Mouse (Mus musculus): ENCODE data around the gene Dyx1c1. TPM values are rescaled to one million over a fixed set of nuclear protein-coding genes. Genes with fewer than 3 reads are reported as not detected.

Dyx1c1 gene
- polyA plus RNA-seq, 1 experiment from 2014 or later, result 0.85 TPM

DNA sequence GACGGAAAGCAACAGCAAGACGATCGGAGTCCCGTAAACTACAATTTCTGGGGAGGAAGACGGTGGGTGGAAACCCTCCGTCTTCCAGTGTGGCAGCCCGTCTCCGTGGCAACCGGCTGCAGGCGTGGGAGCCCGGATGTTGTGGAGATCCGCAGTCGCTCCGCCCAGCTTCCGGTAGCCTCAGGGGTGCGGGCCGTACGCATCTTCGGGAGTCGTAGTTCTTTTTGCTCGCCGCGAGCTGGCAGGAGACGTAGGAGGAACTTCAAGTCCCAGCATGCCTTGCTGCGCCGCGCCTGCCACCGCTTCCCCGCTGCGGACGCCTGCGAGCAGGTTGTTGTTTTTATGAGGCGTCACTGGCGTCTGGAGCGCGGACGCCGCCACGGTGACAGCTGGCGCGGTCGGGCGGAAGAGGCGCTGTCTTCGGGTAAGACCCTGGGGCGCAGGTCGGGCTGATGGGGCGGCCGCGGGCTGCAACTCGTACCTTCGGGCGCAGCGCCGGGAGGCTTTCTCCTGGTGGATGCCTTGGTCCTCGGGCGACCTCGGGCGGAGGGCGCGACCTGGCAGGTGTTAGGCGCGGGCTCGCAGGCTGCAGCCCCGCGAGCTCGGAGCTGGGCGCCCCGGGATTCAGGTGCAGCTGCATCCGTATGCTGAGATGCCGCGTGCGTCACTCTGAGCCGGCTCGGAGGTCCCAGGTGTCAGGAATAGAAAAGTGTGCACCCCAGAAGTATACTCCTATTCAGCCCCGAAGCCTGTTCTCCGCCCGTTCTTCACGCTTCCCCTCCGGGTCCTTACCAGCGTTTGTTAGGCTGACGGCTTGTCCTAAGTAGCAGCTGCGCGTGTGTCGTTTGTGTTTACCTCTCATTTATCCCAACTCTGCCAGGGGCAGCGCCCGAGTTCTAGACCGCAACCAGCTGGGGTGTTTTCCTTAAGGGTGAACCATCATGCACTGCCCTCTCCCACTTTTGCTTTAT is 26.9 kb downstream of the Dyx1c1 start, which contains the start of the genes Ccpg1os and Ccpg1:
TSS of gene Ccpg1os (minus strand) at position 133 of the 971 bp plus-strand sequence.
TSS of gene Ccpg1 (plus strand) at position 180 of the 971 bp plus-strand sequence.
- WGBS, result under 1% methylated on average over 88 of the region's 88 CpGs
- Histone ChIP-seq H3K9ac (replicated peaks; ENCODE audit: low read depth, low read length) (peak within 1 kb of the TSS; percentile 49), H3K9me3 (ENCODE audit: control insufficient read depth, low read depth, low read length) (no peaks in the 10 kb centered on the region), H3K4me3 (ENCODE audit: low read depth, low read length) (peak within 1 kb of the TSS; percentile 67), H3K36me3 (ENCODE audit: control insufficient read depth, insufficient read depth, low read length) (no peaks in the 10 kb centered on the region), H3K27me3 (ENCODE audit: control insufficient read depth, insufficient read depth, low read length) (no peaks in the 10 kb centered on the region), H3K4me1 (ENCODE audit: control insufficient read depth, insufficient read depth, low read length) (peaks cover 10% of the 10 kb centered on the region; the same call in 1 of the 2 replicates), H3K27ac (ENCODE audit: low read length) (no peak within 1 kb of the TSS), H3K4me2 (replicated peaks; ENCODE audit: low read depth, low read length) (peak within 1 kb of the TSS; percentile 92)
- peak; percentile 100 for ATAC-seq (ENCODE audit: insufficient number of reproducible peaks, insufficient read depth, low FRiP score, low read depth)

DNA sequence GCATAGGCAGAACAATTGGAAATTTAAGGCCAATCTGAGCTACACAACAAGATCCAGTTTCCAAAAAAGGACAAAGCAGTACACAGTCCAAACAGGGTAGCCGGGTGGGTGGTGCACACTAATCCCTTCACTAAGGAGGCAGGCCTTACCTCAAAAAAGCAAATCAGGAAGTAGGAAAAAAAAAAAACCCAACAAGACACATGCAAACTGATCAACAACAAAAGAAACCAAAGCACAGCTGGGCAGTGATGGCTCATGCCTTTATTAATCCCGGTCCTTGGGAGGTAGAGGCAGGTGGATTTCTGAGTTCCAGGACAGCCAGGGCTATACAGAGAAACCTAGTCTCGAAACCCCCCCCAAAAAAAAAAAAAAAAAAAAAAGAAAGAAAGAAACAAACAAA is 29.1 kb downstream of the Dyx1c1 start:
- no peak for ATAC-seq (ENCODE audit: insufficient number of reproducible peaks, insufficient read depth, low FRiP score, low read depth)
- WGBS, result 69% methylated on average over 3 of the region's 3 CpGs
- Histone ChIP-seq H3K4me2 (replicated peaks; ENCODE audit: low read depth, low read length) (no peak overlapping the region), H3K4me1 (ENCODE audit: control insufficient read depth, insufficient read depth, low read length) (peaks cover 10% of the 10 kb centered on the region; the same call in 1 of the 2 replicates), H3K27me3 (ENCODE audit: control insufficient read depth, insufficient read depth, low read length) (no peaks in the 10 kb centered on the region), H3K27ac (ENCODE audit: low read length) (no peak overlapping the region), H3K4me3 (ENCODE audit: low read depth, low read length) (no peak overlapping the region), H3K9ac (replicated peaks; ENCODE audit: low read depth, low read length) (no peak overlapping the region), H3K9me3 (ENCODE audit: control insufficient read depth, low read depth, low read length) (no peaks in the 10 kb centered on the region), H3K36me3 (ENCODE audit: control insufficient read depth, insufficient read depth, low read length) (no peaks in the 10 kb centered on the region)

DNA sequence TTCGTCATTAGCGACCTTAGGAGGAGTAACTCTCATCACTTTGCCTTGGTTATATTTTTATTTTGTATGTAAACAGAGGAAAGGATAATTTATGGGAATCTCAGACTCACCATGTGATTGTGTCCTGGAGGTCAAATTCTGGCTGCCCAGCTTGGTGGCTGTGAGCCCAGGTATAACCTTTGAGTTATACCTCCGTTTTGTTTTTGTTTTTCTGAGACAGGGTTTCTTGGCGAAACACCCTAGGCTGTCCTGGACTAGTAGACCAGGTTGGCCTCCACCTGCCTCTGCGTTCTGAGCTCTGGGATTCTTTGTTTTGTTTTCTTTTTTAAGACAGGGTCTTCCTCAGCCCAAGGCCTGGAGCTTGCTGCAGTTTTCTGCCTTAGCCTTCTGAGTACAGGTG is 30.1 kb downstream of the Dyx1c1 start:
- ATAC-seq (ENCODE audit: insufficient number of reproducible peaks, insufficient read depth, low FRiP score, low read depth), result no peak
- no peak overlapping the region for H3K4me3 ChIP-seq (ENCODE audit: low read depth, low read length)
- H3K4me2 ChIP-seq (replicated peaks; ENCODE audit: low read depth, low read length), result no peak overlapping the region
- H3K9ac ChIP-seq (replicated peaks; ENCODE audit: low read depth, low read length), result no peak overlapping the region
- peaks cover 10% of the 10 kb centered on the region; the same call in 1 of the 2 replicates for H3K4me1 ChIP-seq (ENCODE audit: control insufficient read depth, insufficient read depth, low read length)
- no peak overlapping the region for H3K27ac ChIP-seq (ENCODE audit: low read length)
- WGBS, result 83% methylated on average over 5 of the region's 5 CpGs
- H3K27me3 ChIP-seq (ENCODE audit: control insufficient read depth, insufficient read depth, low read length), result no peaks in the 10 kb centered on the region
- H3K36me3 ChIP-seq (ENCODE audit: control insufficient read depth, insufficient read depth, low read length), result no peaks in the 10 kb centered on the region
- H3K9me3 ChIP-seq (ENCODE audit: control insufficient read depth, low read depth, low read length), result no peaks in the 10 kb centered on the region

DNA sequence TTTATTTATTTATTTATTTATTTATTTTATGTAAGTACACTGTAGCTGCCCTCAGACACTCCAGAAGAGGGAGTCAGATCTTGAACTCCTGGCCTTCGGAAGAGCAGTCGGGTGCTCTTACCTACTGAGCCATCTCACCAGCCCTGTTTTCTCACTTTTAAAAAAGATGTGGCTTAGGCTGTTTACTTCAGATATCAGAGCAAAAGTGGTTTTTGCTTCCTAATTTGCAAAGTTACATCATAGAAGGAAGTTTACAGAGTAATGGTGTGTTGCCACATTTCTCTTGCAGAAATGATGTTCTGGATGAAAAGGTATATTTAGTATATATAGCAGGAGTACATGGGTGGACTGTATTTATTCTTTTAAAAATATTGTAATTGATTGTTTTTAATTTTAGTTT is 32.8 kb downstream of the Dyx1c1 start:
- Histone ChIP-seq H3K4me3 (ENCODE audit: low read depth, low read length) (no peak overlapping the region), H3K4me2 (replicated peaks; ENCODE audit: low read depth, low read length) (no peak overlapping the region), H3K9ac (replicated peaks; ENCODE audit: low read depth, low read length) (no peak overlapping the region), H3K36me3 (ENCODE audit: control insufficient read depth, insufficient read depth, low read length) (no peaks in the 10 kb centered on the region), H3K9me3 (ENCODE audit: control insufficient read depth, low read depth, low read length) (no peaks in the 10 kb centered on the region), H3K27me3 (ENCODE audit: control insufficient read depth, insufficient read depth, low read length) (no peaks in the 10 kb centered on the region), H3K27ac (ENCODE audit: low read length) (no peak overlapping the region), H3K4me1 (ENCODE audit: control insufficient read depth, insufficient read depth, low read length) (peaks cover 1% of the 10 kb centered on the region; the same call in 1 of the 2 replicates)
- ATAC-seq (ENCODE audit: insufficient number of reproducible peaks, insufficient read depth, low FRiP score, low read depth), result no peak
- WGBS, result 82% methylated on average over 2 of the region's 2 CpGs

DNA sequence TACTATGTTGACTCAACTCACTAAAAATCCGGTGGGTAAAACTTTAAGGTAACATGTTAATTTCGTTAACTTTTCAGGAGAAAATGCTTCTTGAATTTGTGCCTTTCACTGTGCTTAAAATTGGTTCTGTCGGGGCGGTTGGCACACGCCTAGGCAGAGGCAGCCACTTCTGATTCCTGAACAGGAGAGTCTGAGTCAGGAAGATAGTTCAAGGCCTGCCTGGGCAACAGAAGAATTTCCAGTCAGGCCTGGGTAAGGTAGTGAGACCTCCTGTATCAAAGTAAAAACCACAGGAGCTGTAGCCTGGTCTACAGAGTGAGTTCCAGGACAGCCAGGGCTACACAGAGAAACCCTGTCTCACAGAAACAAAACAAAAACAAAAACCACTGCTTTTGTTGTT is 34.0 kb downstream of the Dyx1c1 start:
- WGBS, result 84% methylated on average over 5 of the region's 5 CpGs
- no peak for ATAC-seq (ENCODE audit: insufficient number of reproducible peaks, insufficient read depth, low FRiP score, low read depth)
- Histone ChIP-seq H3K9ac (replicated peaks; ENCODE audit: low read depth, low read length) (no peak overlapping the region), H3K9me3 (ENCODE audit: control insufficient read depth, low read depth, low read length) (no peaks in the 10 kb centered on the region), H3K4me3 (ENCODE audit: low read depth, low read length) (no peak overlapping the region), H3K4me1 (ENCODE audit: control insufficient read depth, insufficient read depth, low read length) (no peaks in the 10 kb centered on the region), H3K4me2 (replicated peaks; ENCODE audit: low read depth, low read length) (no peak overlapping the region), H3K36me3 (ENCODE audit: control insufficient read depth, insufficient read depth, low read length) (no peaks in the 10 kb centered on the region), H3K27me3 (ENCODE audit: control insufficient read depth, insufficient read depth, low read length) (no peaks in the 10 kb centered on the region), H3K27ac (ENCODE audit: low read length) (no peak overlapping the region)

DNA sequence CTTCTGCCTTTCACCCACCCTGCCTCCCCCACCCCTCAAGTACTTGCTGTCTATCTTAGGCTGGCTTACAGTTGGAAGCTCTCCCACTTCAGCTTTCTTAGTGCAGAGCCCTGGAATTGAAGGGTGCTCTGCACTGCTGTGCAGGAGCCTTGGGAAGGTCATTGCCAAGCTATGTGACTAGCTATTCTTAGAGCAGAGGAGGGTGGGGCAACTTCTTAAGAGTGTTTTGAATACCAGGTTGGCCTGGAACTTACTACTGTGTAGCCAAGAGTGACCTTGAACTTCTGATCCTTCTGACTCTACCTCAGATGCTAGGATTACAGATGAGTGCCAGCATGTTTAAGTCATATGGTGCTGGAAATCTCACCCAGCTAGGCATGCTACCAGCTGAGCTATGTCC is 37.6 kb downstream of the Dyx1c1 start:
- no peak for ATAC-seq (ENCODE audit: insufficient number of reproducible peaks, insufficient read depth, low FRiP score, low read depth)

DNA sequence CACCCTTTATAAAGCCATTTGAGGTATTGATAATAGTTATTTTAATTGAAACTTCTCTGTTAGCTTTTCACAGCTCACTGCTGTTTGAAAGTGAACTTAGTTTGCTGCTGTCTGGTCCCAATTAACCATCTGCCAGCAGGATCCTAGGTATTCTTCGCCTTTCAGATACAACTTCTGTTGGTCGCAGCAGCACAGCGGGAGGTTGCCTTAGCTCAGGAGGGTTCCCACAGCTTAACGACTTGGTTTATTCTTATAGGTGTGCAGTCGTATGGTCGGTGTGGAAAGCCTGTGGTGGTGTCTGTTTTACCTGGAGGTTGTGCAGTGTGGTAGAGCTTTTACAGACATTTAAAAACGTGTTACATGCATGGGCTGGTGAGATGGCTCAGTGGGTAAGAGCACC is 38.2 kb downstream of the Dyx1c1 start:
- Histone ChIP-seq H3K27ac (ENCODE audit: low read length) (no peak overlapping the region), H3K4me2 (replicated peaks; ENCODE audit: low read depth, low read length) (no peak overlapping the region), H3K36me3 (ENCODE audit: control insufficient read depth, insufficient read depth, low read length) (no peaks in the 10 kb centered on the region), H3K4me3 (ENCODE audit: low read depth, low read length) (no peak overlapping the region), H3K4me1 (ENCODE audit: control insufficient read depth, insufficient read depth, low read length) (no peaks in the 10 kb centered on the region), H3K9ac (replicated peaks; ENCODE audit: low read depth, low read length) (no peak overlapping the region), H3K9me3 (ENCODE audit: control insufficient read depth, low read depth, low read length) (no peaks in the 10 kb centered on the region), H3K27me3 (ENCODE audit: control insufficient read depth, insufficient read depth, low read length) (no peaks in the 10 kb centered on the region)
- no peak for ATAC-seq (ENCODE audit: insufficient number of reproducible peaks, insufficient read depth, low FRiP score, low read depth)
- 70% methylated on average over 7 of the region's 7 CpGs for WGBS

More for the DNA sequence above, 37.6 kb downstream of the Dyx1c1 start:
- no peak overlapping the region for H3K9ac ChIP-seq (replicated peaks; ENCODE audit: low read depth, low read length)
- no peaks in the 10 kb centered on the region for H3K27me3 ChIP-seq (ENCODE audit: control insufficient read depth, insufficient read depth, low read length)
- no peaks in the 10 kb centered on the region for H3K36me3 ChIP-seq (ENCODE audit: control insufficient read depth, insufficient read depth, low read length)
- H3K27ac ChIP-seq (ENCODE audit: low read length), result no peak overlapping the region
- H3K9me3 ChIP-seq (ENCODE audit: control insufficient read depth, low read depth, low read length), result no peaks in the 10 kb centered on the region
- H3K4me2 ChIP-seq (replicated peaks; ENCODE audit: low read depth, low read length), result no peak overlapping the region
- no peaks in the 10 kb centered on the region for H3K4me1 ChIP-seq (ENCODE audit: control insufficient read depth, insufficient read depth, low read length)
- no peak overlapping the region for H3K4me3 ChIP-seq (ENCODE audit: low read depth, low read length)

DNA sequence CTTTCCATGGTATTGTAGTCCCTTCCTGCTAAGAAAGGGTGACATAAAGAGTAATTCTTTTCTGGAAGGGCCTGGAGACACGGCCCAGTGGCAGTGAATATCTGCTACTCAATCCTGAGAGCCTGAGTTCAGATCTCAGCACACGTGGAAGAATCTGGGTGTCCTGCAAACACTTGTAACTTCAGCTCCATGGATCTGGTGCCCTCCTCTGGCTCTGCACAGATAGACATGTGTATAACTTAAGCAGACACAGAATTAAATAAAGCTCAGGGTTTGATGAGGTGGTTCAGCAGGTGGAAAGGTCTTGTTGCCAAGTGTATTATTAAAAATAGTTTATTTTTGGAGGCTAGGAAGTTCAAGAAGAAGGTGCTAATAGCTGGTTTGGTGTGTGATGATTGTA is 41.9 kb downstream of the Dyx1c1 start:
- no peaks in the 10 kb centered on the region for H3K27me3 ChIP-seq (ENCODE audit: control insufficient read depth, insufficient read depth, low read length)
- no peak overlapping the region for H3K4me2 ChIP-seq (replicated peaks; ENCODE audit: low read depth, low read length)
- H3K9me3 ChIP-seq (ENCODE audit: control insufficient read depth, low read depth, low read length), result no peaks in the 10 kb centered on the region
- H3K27ac ChIP-seq (ENCODE audit: low read length), result no peak overlapping the region
- no peaks in the 10 kb centered on the region for H3K36me3 ChIP-seq (ENCODE audit: control insufficient read depth, insufficient read depth, low read length)
- H3K9ac ChIP-seq (replicated peaks; ENCODE audit: low read depth, low read length), result no peak overlapping the region
- H3K4me3 ChIP-seq (ENCODE audit: low read depth, low read length), result no peak overlapping the region
- no peaks in the 10 kb centered on the region for H3K4me1 ChIP-seq (ENCODE audit: control insufficient read depth, insufficient read depth, low read length)
- 82% methylated on average over 2 of the region's 2 CpGs for WGBS
- no peak for ATAC-seq (ENCODE audit: insufficient number of reproducible peaks, insufficient read depth, low FRiP score, low read depth)

All from stomach, embryonic 14.5 days (tissue).